Mouse (Mus musculus) limb, embryonic 11.5 days (tissue): ENCODE measurements around the gene Ces1f. TPM values are rescaled to one million over a fixed set of nuclear protein-coding genes. Genes with fewer than 3 reads are reported as not detected.

Source experiments
- ATAC-seq: fragments of 200-750 bp; cut with Nextera tagmentation; 2 replicates; pipeline ENCODE4 v1.8.0; 2017; ENCODE audit warnings: low read depth; ENCODE audit not compliant: insufficient number of reproducible peaks, low FRiP score, low TSS enrichment
- DNase-seq: peaks from one replicate; pipeline ENCODE4 v3.0.0-alpha.2; 2015; ENCODE audit warnings: low spot score
- H3K27ac ChIP-seq: fragments of 300-500 bp; sonication (generic); replicated peaks from 2 replicates; pipeline ENCODE4 v1.5.1; 2014; ENCODE audit warnings: low read depth, mild to moderate bottlenecking, low read length
- H3K27me3 ChIP-seq: fragments of 300-500 bp; sonication (generic); 2 replicates; pipeline ENCODE4 v1.6.1; 2014; ENCODE audit warnings: mild to moderate bottlenecking, low read length, mixed read lengths; ENCODE audit not compliant: control insufficient read depth, insufficient read depth
- H3K36me3 ChIP-seq: fragments of 300-500 bp; sonication (generic); 2 replicates; pipeline ENCODE4 v1.6.1; 2014; ENCODE audit warnings: mild to moderate bottlenecking, low read length, moderate library complexity, mixed read lengths; ENCODE audit not compliant: control insufficient read depth, insufficient read depth
- H3K4me1 ChIP-seq: fragments of 300-500 bp; sonication (generic); 2 replicates; pipeline ENCODE4 v1.6.1; 2014; ENCODE audit warnings: low read length, mixed read lengths; ENCODE audit not compliant: control insufficient read depth, insufficient read depth
- H3K4me2 ChIP-seq: fragments of 300-500 bp; sonication (generic); 2 replicates; pipeline ENCODE4 v1.6.1; 2014; ENCODE audit warnings: low read depth, mild to moderate bottlenecking, moderate library complexity; ENCODE audit not compliant: severe bottlenecking
- H3K4me3 ChIP-seq: fragments of 300-500 bp; sonication (generic); 2 replicates; pipeline ENCODE4 v1.5.1; 2014; ENCODE audit warnings: low read depth, low read length
- H3K9ac ChIP-seq: fragments of 300-500 bp; sonication (generic); 2 replicates; pipeline ENCODE4 v1.6.1; 2014; ENCODE audit warnings: mild to moderate bottlenecking, low read length
- H3K9me3 ChIP-seq: fragments of 300-500 bp; sonication (generic); 2 replicates; pipeline ENCODE4 v1.6.1; 2016; ENCODE audit warnings: low read length; ENCODE audit not compliant: control insufficient read depth
- WGBS: fragments of 180-500 bp; shearing (Covaris S2); extraction: QIAGEN DNeasy Blood & Tissue Kit; methylation state at CpG from one replicate; pipeline ENCODE4 v1.1.7; 2014; 5-methylcytosine and 5-hydroxymethylcytosine counted together
- polyA plus RNA-seq: library from polyadenylated mRNA; unstranded; fragments of >200 nt; fragmentation: Nextera tagmentation; extraction: Ambion mirVana; gene quantifications from 2 replicates; pipeline ENCODE4 v1.2.1, GENCODE M21; 2014

Gene Ces1f
- not detected in 2 replicates for polyA plus RNA-seq

DNA sequence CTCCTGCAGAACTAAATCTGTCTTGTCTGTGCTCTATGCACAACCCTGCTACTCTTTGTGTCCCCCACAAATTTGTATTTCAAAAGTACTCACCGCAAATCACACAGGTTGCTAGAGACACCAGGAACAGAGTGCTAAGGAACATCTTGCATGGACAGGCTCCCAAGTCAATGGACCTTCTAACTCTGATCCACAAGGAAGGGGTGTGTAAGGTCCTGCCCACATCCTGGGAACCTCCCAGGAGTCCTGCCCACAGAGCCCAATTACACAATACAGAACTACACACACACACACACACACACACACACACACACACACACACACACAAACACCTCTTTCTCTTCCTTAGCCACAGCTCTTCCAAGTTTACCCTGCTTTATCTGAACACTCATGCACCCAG lies at the start of gene Ces1f:
TSS of gene Ces1f (minus strand) at position 192 of the 400 bp plus-strand sequence.
- DNase-seq = no peak
- no peaks in the 10 kb centered on the region for H3K36me3 ChIP-seq
- H3K4me3 ChIP-seq = no peak within 1 kb of the TSS
- no peaks in the 10 kb centered on the region for H3K4me1 ChIP-seq
- no peaks in the 10 kb centered on the region for H3K9me3 ChIP-seq
- H3K27ac ChIP-seq = no peak within 1 kb of the TSS
- 94% methylated on average over 1 of the region's 1 CpGs for WGBS
- no peak within 1 kb of the TSS for H3K9ac ChIP-seq
- no peaks in the 10 kb centered on the region for H3K27me3 ChIP-seq
- no peak for ATAC-seq
- no peak within 1 kb of the TSS for H3K4me2 ChIP-seq

DNA sequence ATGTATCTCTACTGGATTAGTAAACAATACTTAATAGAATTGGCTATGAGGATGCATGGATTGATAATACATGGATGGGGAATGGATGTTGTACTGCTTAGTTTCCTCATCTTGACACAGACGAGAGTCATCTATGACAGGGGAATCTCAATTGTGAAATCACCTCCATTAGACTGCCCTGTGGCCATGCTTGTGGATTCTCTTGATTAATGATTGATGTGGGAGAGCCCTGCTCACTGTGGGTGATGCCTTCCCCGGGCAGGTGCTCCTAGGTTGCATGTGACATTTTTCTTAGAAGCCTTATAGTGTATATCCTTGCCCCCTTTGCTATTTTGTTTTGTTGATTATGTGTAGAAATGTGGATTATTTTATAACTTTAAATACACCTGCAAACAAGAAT lies 45.6 kb upstream of the Ces1f start:
- no peak for ATAC-seq
- Histone ChIP-seq H3K36me3 (no peaks in the 10 kb centered on the region), H3K27me3 (no peaks in the 10 kb centered on the region), H3K9ac (no peak overlapping the region), H3K4me1 (no peaks in the 10 kb centered on the region), H3K4me3 (no peak overlapping the region), H3K27ac (no peak overlapping the region), H3K9me3 (no peaks in the 10 kb centered on the region), H3K4me2 (no peak overlapping the region)
- no peak for DNase-seq
- WGBS = 74% methylated on average over 2 of the region's 2 CpGs

- no peaks in the 10 kb centered on the region for H3K36me3 ChIP-seq
- DNase-seq (no peak), ATAC-seq (no peak)
- H3K4me3 ChIP-seq = no peak overlapping the region
- no peak overlapping the region for H3K4me2 ChIP-seq
- H3K9me3 ChIP-seq = no peaks in the 10 kb centered on the region
- no peaks in the 10 kb centered on the region for H3K27me3 ChIP-seq
- H3K9ac ChIP-seq = no peak overlapping the region
- H3K4me1 ChIP-seq = no peaks in the 10 kb centered on the region
- H3K27ac ChIP-seq = no peak overlapping the region
- 87% methylated on average over 2 of the region's 2 CpGs for WGBS
These were observed 37.5 kb upstream of the Ces1f start for GRCm38 (mm10) chr8:93317031-93317430.

DNA sequence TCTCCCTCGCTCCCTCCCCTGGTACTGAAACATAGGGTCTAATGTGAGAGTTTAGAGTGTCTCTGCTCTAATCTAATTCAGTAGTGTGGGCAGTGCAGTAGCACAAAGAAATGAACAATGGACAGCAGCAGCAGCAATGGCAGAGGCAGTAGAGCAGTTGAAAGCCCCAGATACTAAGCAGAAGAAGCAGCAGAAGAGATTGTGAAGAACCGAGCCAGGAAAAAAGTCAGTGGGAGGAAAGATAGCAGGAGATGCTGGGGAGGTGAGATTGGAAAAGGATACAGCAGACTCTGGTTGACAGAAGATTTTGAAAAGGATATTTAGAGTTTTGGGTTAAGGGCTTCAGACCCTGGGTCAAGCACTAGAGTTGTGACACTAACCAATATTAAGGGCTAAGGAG lies 36.0 kb upstream of the Ces1f start:
- H3K4me1 ChIP-seq = no peaks in the 10 kb centered on the region
- H3K4me2 ChIP-seq = no peak overlapping the region
- H3K27me3 ChIP-seq = no peaks in the 10 kb centered on the region
- no peaks in the 10 kb centered on the region for H3K9me3 ChIP-seq
- DNase-seq = no peak
- no peak overlapping the region for H3K4me3 ChIP-seq
- H3K27ac ChIP-seq = no peak overlapping the region
- WGBS = 77% methylated on average over 2 of the region's 2 CpGs
- H3K9ac ChIP-seq = no peak overlapping the region
- no peaks in the 10 kb centered on the region for H3K36me3 ChIP-seq
- ATAC-seq = no peak

DNA sequence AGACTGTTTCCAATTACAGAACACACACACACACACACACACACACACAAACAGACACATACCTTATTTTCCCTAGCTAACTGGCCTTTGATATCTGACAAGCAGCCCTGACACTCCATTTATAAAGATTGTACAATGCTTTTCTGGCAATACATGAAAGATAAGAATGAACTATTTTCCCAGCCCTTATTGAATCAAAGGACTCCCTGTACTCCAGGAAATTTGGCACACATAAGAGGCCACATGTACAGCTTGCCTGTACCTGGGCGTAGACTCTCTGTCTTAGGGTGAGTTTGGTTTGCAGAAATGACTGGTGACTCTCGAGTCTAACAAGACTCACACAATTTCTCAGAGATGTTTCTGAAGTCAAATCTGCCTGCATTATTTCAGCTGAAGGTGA lies 4.3 kb upstream of the Ces1f start:
- no peak overlapping the region for H3K4me3 ChIP-seq
- no peak overlapping the region for H3K4me2 ChIP-seq
- no peak overlapping the region for H3K9ac ChIP-seq
- 65% methylated on average over 2 of the region's 2 CpGs for WGBS
- no peaks in the 10 kb centered on the region for H3K4me1 ChIP-seq
- H3K27ac ChIP-seq = no peak overlapping the region
- H3K36me3 ChIP-seq = no peaks in the 10 kb centered on the region
- H3K9me3 ChIP-seq = no peaks in the 10 kb centered on the region
- ATAC-seq (no peak), DNase-seq (no peak)
- no peaks in the 10 kb centered on the region for H3K27me3 ChIP-seq

DNA sequence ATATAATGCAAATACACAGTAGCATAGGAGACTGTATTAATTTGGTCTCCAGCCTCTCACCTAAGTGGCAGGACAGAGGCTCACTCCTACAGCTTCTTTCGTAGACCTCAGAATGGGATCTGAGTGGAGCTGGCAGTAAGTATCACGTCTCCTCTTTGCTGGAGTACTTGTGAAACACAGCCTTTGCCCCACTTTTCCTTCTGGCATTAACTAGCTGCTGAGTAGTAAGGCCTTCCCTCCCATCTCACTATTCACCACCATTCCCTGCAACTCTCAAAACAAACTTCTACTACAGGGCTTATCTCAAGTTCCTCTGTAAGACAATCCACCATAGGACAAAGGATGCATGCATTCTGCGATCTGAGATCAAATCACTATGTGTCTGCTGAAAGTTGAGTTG lies 2.8 kb upstream of the Ces1f start:
- H3K27me3 ChIP-seq = no peaks in the 10 kb centered on the region
- WGBS = 84% methylated on average over 3 of the region's 3 CpGs
- ATAC-seq = no peak
- H3K4me2 ChIP-seq = no peak overlapping the region
- H3K36me3 ChIP-seq = no peaks in the 10 kb centered on the region
- H3K27ac ChIP-seq = no peak overlapping the region
- no peak overlapping the region for H3K9ac ChIP-seq
- no peak for DNase-seq
- no peaks in the 10 kb centered on the region for H3K9me3 ChIP-seq
- H3K4me1 ChIP-seq = no peaks in the 10 kb centered on the region
- H3K4me3 ChIP-seq = no peak overlapping the region

DNA sequence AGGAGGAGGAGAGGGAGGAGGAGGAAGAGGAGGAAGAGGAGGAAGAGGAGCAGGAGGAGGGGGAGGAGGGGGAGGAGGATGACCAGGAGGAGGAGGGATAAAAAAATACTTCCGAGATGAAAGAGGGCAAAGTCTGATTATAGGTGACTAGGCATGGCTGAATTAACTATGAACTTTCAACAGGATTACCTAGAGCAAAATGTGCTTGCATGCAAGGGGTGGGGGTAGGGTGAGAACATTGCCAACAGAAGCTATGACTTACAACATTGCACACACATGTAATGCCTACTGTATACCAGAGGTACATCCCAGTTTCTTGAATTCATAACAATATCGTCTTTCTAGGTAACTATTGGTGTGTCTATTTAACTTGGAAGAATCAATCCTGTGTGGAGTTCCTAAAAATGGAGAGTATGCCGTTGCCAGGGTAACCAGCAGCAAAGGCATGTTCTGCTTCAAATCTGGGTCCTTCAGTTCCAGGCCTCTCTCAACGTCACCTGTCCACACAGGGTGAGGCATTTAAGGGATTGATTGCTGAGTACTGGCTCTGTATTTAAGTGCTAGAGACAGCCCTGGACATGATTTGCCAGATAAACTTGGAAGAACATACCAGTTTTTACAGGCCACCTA lies 1.3 kb downstream of the Ces1f start:
- Histone ChIP-seq H3K4me3 (no peak overlapping the region), H3K36me3 (no peaks in the 10 kb centered on the region), H3K27ac (no peak overlapping the region), H3K4me1 (no peaks in the 10 kb centered on the region), H3K9ac (no peak overlapping the region), H3K27me3 (no peaks in the 10 kb centered on the region), H3K9me3 (no peaks in the 10 kb centered on the region), H3K4me2 (no peak overlapping the region)
- DNase-seq (no peak), ATAC-seq (no peak)
- WGBS = 82% methylated on average over 4 of the region's 4 CpGs

- H3K9ac ChIP-seq = no peak overlapping the region
These were observed 4.9 kb downstream of the Ces1f start for GRCm38 (mm10) chr8:93274609-93275008.

DNA sequence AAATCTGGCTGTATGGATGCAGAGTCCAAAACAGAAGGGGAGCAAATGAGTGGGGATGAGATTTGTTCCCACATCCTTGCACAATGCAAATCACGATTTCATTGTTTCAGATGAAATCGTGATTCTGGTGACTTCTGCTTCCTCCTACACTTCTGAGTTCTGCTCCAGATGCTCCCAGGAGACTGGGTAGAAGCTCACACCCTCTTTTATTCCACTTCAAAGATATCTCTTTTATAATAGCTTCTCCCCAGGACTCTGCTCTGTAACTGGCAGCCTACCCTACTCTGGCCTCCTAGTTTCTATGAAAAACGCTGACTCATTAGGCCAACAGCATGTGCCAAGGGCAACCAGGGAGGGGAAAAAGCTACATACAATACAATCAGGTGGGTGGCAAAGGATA lies 6.2 kb downstream of the Ces1f start:
- Histone ChIP-seq H3K27me3 (no peaks in the 10 kb centered on the region), H3K9me3 (no peaks in the 10 kb centered on the region), H3K9ac (no peak overlapping the region), H3K4me1 (no peaks in the 10 kb centered on the region), H3K27ac (no peak overlapping the region), H3K36me3 (no peaks in the 10 kb centered on the region), H3K4me3 (no peak overlapping the region), H3K4me2 (no peak overlapping the region)
- DNase-seq (no peak), ATAC-seq (no peak)
- WGBS = 91% methylated on average over 3 of the region's 3 CpGs

More at GRCm38 (mm10) chr8:93274609-93275008, 4.9 kb downstream of the Ces1f start:
- ATAC-seq = no peak
- Histone ChIP-seq H3K36me3 (no peaks in the 10 kb centered on the region), H3K4me3 (no peak overlapping the region), H3K4me2 (no peak overlapping the region), H3K27me3 (no peaks in the 10 kb centered on the region), H3K9me3 (no peaks in the 10 kb centered on the region), H3K4me1 (no peaks in the 10 kb centered on the region), H3K27ac (no peak overlapping the region)
- WGBS = 82% methylated on average over 4 of the region's 4 CpGs
- no peak for DNase-seq
